Mouse (Mus musculus): ENCODE data around the gene Myo1c. TPM values are rescaled to one million over a fixed set of nuclear protein-coding genes. Genes with fewer than 3 reads are reported as not detected.
"Not testable (repeated sequence)": the region's sequence is repeated elsewhere in the genome, so short reads cannot be mapped to it uniquely, and the experiment has no call there.

The Myo1c gene
- polyA plus RNA-seq, 1 experiment from 2014 or later, result 10.8 TPM

GRCm38 (mm10) chr11:75687343-75687993 lies 37.2 kb downstream of the Myo1c start:
- Histone ChIP-seq H3K9me3 (replicated peaks; ENCODE audit: control insufficient read depth, low read length, poor library complexity, severe bottlenecking) (no peaks in the 10 kb centered on the region), H3K27ac (ENCODE audit: low read length) (no peak overlapping the region; the same call in 1 of the 2 replicates), H3K4me2 (ENCODE audit: low read length) (no peak overlapping the region), H3K36me3 (ENCODE audit: control insufficient read depth, insufficient read depth, low read length) (peaks cover 6% of the 10 kb centered on the region), H3K9ac (ENCODE audit: low read depth, low read length) (no peak overlapping the region), H3K27me3 (ENCODE audit: control insufficient read depth, insufficient read depth, low read depth, low read length) (no peaks in the 10 kb centered on the region), H3K4me3 (ENCODE audit: low read depth, low read length) (no peak overlapping the region), H3K4me1 (ENCODE audit: control insufficient read depth, insufficient read depth, low read length) (peaks cover 5% of the 10 kb centered on the region)
- no peak for ATAC-seq
- 81% methylated on average over 2 of the region's 2 CpGs for WGBS

GRCm38 (mm10) chr11:75688132-75688531 lies 37.8 kb downstream of the Myo1c start:
- Histone ChIP-seq H3K4me1 (ENCODE audit: control insufficient read depth, insufficient read depth, low read length) (peaks cover 5% of the 10 kb centered on the region), H3K27ac (ENCODE audit: low read length) (no peak overlapping the region), H3K9me3 (replicated peaks; ENCODE audit: control insufficient read depth, low read length, poor library complexity, severe bottlenecking) (no peaks in the 10 kb centered on the region), H3K36me3 (ENCODE audit: control insufficient read depth, insufficient read depth, low read length) (peaks cover 5% of the 10 kb centered on the region), H3K9ac (ENCODE audit: low read depth, low read length) (no peak overlapping the region), H3K4me3 (ENCODE audit: low read depth, low read length) (no peak overlapping the region), H3K4me2 (ENCODE audit: low read length) (no peak overlapping the region), H3K27me3 (ENCODE audit: control insufficient read depth, insufficient read depth, low read depth, low read length) (no peaks in the 10 kb centered on the region)
- 87% methylated on average over 2 of the region's 2 CpGs for WGBS
- ATAC-seq, result no peak

- H3K9ac ChIP-seq (ENCODE audit: low read depth, low read length), result no peak overlapping the region
- H3K36me3 ChIP-seq (ENCODE audit: control insufficient read depth, insufficient read depth, low read length), result peaks cover 11% of the 10 kb centered on the region
- WGBS, result 94% methylated on average over 1 of the region's 1 CpGs
- H3K4me1 ChIP-seq (ENCODE audit: control insufficient read depth, insufficient read depth, low read length), result peaks cover 5% of the 10 kb centered on the region
- no peak for ATAC-seq
- H3K27me3 ChIP-seq (ENCODE audit: control insufficient read depth, insufficient read depth, low read depth, low read length), result no peaks in the 10 kb centered on the region
- no peak overlapping the region for H3K4me2 ChIP-seq (ENCODE audit: low read length)
- no peaks in the 10 kb centered on the region for H3K9me3 ChIP-seq (replicated peaks; ENCODE audit: control insufficient read depth, low read length, poor library complexity, severe bottlenecking)
- H3K4me3 ChIP-seq (ENCODE audit: low read depth, low read length), result no peak overlapping the region
- H3K27ac ChIP-seq (ENCODE audit: low read length), result no peak overlapping the region
Measured at GRCm38 (mm10) chr11:75689977-75690376, 39.7 kb downstream of the Myo1c start.

GRCm38 (mm10) chr11:75691047-75691446 lies 40.7 kb downstream of the Myo1c start:
- ATAC-seq, result no peak
- Histone ChIP-seq H3K27ac (ENCODE audit: low read length) (no peak overlapping the region), H3K36me3 (ENCODE audit: control insufficient read depth, insufficient read depth, low read length) (peaks cover 11% of the 10 kb centered on the region), H3K4me1 (ENCODE audit: control insufficient read depth, insufficient read depth, low read length) (peaks cover 2% of the 10 kb centered on the region), H3K4me3 (ENCODE audit: low read depth, low read length) (no peak overlapping the region), H3K9me3 (replicated peaks; ENCODE audit: control insufficient read depth, low read length, poor library complexity, severe bottlenecking) (no peaks in the 10 kb centered on the region), H3K4me2 (ENCODE audit: low read length) (no peak overlapping the region), H3K9ac (ENCODE audit: low read depth, low read length) (no peak overlapping the region), H3K27me3 (ENCODE audit: control insufficient read depth, insufficient read depth, low read depth, low read length) (no peaks in the 10 kb centered on the region)

- ATAC-seq, result no peak
- Histone ChIP-seq H3K9me3 (replicated peaks; ENCODE audit: control insufficient read depth, low read length, poor library complexity, severe bottlenecking) (no peaks in the 10 kb centered on the region), H3K9ac (ENCODE audit: low read depth, low read length) (no peak overlapping the region), H3K27ac (ENCODE audit: low read length) (no peak overlapping the region), H3K4me1 (ENCODE audit: control insufficient read depth, insufficient read depth, low read length) (no peaks in the 10 kb centered on the region), H3K4me3 (ENCODE audit: low read depth, low read length) (no peak overlapping the region), H3K27me3 (ENCODE audit: control insufficient read depth, insufficient read depth, low read depth, low read length) (no peaks in the 10 kb centered on the region), H3K4me2 (ENCODE audit: low read length) (no peak overlapping the region), H3K36me3 (ENCODE audit: control insufficient read depth, insufficient read depth, low read length) (peaks cover 20% of the 10 kb centered on the region)
- WGBS, result 92% methylated on average over 5 of the region's 5 CpGs
Measured at GRCm38 (mm10) chr11:75693570-75693969, 43.3 kb downstream of the Myo1c start.

GRCm38 (mm10) chr11:75697464-75697863 lies 47.2 kb downstream of the Myo1c start:
- not testable (repeated sequence) for H3K9me3 ChIP-seq (replicated peaks; ENCODE audit: control insufficient read depth, low read length, poor library complexity, severe bottlenecking); H3K27me3 ChIP-seq (ENCODE audit: control insufficient read depth, insufficient read depth, low read depth, low read length); H3K9ac ChIP-seq (ENCODE audit: low read depth, low read length); H3K4me3 ChIP-seq (ENCODE audit: low read depth, low read length); H3K27ac ChIP-seq (ENCODE audit: low read length); H3K4me1 ChIP-seq (ENCODE audit: control insufficient read depth, insufficient read depth, low read length); H3K4me2 ChIP-seq (ENCODE audit: low read length); ATAC-seq
- WGBS, result 96% methylated on average over 3 of the region's 3 CpGs
- peaks cover 34% of the 10 kb centered on the region for H3K36me3 ChIP-seq (ENCODE audit: control insufficient read depth, insufficient read depth, low read length)

GRCm38 (mm10) chr11:75700557-75700956 lies 50.3 kb downstream of the Myo1c start:
- Histone ChIP-seq H3K9me3 (replicated peaks; ENCODE audit: control insufficient read depth, low read length, poor library complexity, severe bottlenecking) (no peaks in the 10 kb centered on the region), H3K27ac (ENCODE audit: low read length) (no peak overlapping the region), H3K9ac (ENCODE audit: low read depth, low read length) (no peak overlapping the region), H3K4me3 (ENCODE audit: low read depth, low read length) (no peak overlapping the region), H3K4me2 (ENCODE audit: low read length) (no peak overlapping the region), H3K27me3 (ENCODE audit: control insufficient read depth, insufficient read depth, low read depth, low read length) (no peaks in the 10 kb centered on the region), H3K36me3 (ENCODE audit: control insufficient read depth, insufficient read depth, low read length) (peaks cover 29% of the 10 kb centered on the region), H3K4me1 (ENCODE audit: control insufficient read depth, insufficient read depth, low read length) (no peaks in the 10 kb centered on the region)
- 95% methylated on average over 5 of the region's 5 CpGs for WGBS
- ATAC-seq, result no peak

GRCm38 (mm10) chr11:75702761-75703160 lies 52.5 kb downstream of the Myo1c start:
- WGBS, result 94% methylated on average over 6 of the region's 6 CpGs
- ATAC-seq, result no peak
- peaks cover 27% of the 10 kb centered on the region for H3K36me3 ChIP-seq (ENCODE audit: control insufficient read depth, insufficient read depth, low read length)

GRCm38 (mm10) chr11:75703748-75704147 lies 53.4 kb downstream of the Myo1c start:
- H3K9me3 ChIP-seq (replicated peaks; ENCODE audit: control insufficient read depth, low read length, poor library complexity, severe bottlenecking), result no peaks in the 10 kb centered on the region
- no peak overlapping the region for H3K4me2 ChIP-seq (ENCODE audit: low read length)
- no peak overlapping the region for H3K9ac ChIP-seq (ENCODE audit: low read depth, low read length)
- H3K4me3 ChIP-seq (ENCODE audit: low read depth, low read length), result no peak overlapping the region
- no peak for ATAC-seq
- WGBS, result 93% methylated on average over 2 of the region's 2 CpGs
- no peaks in the 10 kb centered on the region for H3K27me3 ChIP-seq (ENCODE audit: control insufficient read depth, insufficient read depth, low read depth, low read length)
- no peak overlapping the region for H3K27ac ChIP-seq (ENCODE audit: low read length)
- peaks cover 22% of the 10 kb centered on the region for H3K36me3 ChIP-seq (ENCODE audit: control insufficient read depth, insufficient read depth, low read length)
- H3K4me1 ChIP-seq (ENCODE audit: control insufficient read depth, insufficient read depth, low read length), result no peaks in the 10 kb centered on the region

More at GRCm38 (mm10) chr11:75702761-75703160, 52.5 kb downstream of the Myo1c start:
- H3K9ac ChIP-seq (ENCODE audit: low read depth, low read length), result no peak overlapping the region
- no peaks in the 10 kb centered on the region for H3K27me3 ChIP-seq (ENCODE audit: control insufficient read depth, insufficient read depth, low read depth, low read length)
- no peaks in the 10 kb centered on the region for H3K9me3 ChIP-seq (replicated peaks; ENCODE audit: control insufficient read depth, low read length, poor library complexity, severe bottlenecking)
- H3K27ac ChIP-seq (ENCODE audit: low read length), result no peak overlapping the region
- H3K4me2 ChIP-seq (ENCODE audit: low read length), result no peak overlapping the region
- H3K4me1 ChIP-seq (ENCODE audit: control insufficient read depth, insufficient read depth, low read length), result no peaks in the 10 kb centered on the region
- H3K4me3 ChIP-seq (ENCODE audit: low read depth, low read length), result no peak overlapping the region
